Mouse (Mus musculus): Measurements from ENCODE around the gene C87436. TPM values are rescaled to one million over a fixed set of nuclear protein-coding genes. Genes with fewer than 3 reads are reported as not detected.

The C87436 gene
- total RNA-seq, 4 experiments from 2014 or later, result 18.4 to 24.0 (median 19.7) TPM

GRCm38 (mm10) chr6:86509194-86509865 lies 71.2 kb downstream of the C87436 start:
- DNase-seq (ENCODE audit: low spot score in 2 of 2), result no peak

DNA sequence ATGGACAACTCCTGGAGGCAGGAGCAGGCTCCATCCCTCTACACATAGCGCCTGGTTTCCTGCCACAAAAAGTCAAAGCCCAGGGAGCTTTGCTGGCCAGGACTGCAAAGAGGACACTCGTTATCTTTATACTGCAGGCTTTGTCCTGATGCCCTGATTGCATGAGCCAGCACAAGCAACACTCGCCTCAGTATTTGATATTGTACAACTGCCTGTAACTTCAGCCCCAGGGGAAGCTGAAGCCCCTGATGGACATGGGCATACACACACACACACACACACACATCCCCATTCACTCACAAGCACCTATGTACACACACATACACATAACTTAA lies 71.7 kb downstream of the C87436 start:
- no peak for DNase-seq (ENCODE audit: low spot score in 2 of 2)

- no peak for DNase-seq (ENCODE audit: low spot score in 2 of 2)
Observed at GRCm38 (mm10) chr6:86510979-86511378, 72.8 kb downstream of the C87436 start.

DNA sequence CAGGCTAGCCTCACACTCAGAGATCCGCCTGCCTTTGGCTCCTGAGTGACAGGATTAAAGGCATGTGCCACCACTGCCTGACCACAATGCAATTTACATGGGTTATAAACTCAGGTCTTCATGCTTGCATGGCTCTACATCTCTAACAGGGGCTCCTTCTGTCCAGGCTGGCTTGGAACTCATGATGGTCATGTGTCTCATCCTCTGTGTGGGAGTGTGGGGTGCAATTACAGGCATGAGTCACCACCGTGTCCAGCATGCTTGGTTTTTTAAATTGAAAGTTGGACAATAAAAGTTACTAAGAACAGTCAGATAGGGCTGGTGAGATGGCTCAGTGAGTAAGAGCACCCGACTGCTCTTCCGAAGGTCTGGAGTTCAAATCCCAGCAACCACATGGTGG lies 75.1 kb downstream of the C87436 start:
- no peak for DNase-seq (ENCODE audit: low spot score in 2 of 2)

GRCm38 (mm10) chr6:86516021-86516420 lies 77.8 kb downstream of the C87436 start:
- DNase-seq (ENCODE audit: low spot score in 2 of 2), result no peak

- DNase-seq (ENCODE audit: low spot score in 2 of 2), result no peak
Observed at GRCm38 (mm10) chr6:86519767-86520345, 81.7 kb downstream of the C87436 start.

DNA sequence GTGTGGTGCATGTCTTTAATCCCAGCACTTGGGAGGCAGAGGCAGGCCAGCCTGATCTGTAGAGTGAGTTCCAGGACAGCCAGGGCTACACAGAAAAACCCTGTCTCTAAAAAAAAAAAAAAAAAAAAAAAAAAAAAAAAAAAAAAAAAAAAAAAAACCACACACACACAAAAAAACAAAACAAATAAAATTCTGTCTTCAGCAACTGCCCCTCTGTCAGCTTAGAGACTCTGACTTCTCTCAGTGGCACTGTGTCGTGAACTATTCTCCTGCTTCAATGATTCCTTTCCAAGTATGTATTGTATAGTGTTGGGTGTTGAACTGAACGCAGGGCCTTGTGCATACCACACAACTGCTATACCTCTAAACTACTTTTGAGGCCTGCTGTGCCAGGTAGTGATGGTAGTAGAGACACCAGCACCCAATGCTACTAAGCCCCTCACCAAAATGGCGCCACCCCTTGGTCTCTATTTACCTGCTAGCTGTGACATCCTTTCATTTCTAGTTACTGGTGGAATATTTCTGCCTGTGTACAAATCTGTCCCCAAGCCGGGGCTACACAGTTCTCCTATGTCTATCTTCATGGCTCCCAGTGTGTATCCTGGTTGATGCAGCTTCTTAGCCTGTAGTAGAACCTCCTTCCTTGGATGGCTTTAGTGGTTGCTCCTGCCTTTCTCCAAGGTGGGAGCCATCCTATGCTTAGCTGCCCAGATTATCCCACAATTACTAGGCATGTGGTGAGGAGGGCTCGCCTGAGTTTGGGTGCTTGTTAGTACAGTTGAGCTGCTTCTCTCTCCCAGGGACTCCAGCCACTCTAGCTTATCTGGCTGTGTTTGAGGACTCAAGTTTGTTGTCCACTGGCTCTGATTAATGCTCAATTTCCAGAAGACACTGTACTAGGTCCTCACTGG lies 84.1 kb downstream of the C87436 start:
- no peak for DNase-seq (ENCODE audit: low spot score in 2 of 2)

Other genes starting within 250 kb of the C87436 start
- gene Tgfa, start 243.2 kb upstream of the C87436 start, total RNA-seq (2022), result 10 to 100 TPM; 24.5 to 29.9 (median 26.2) TPM
- gene Fam136a, start 72.7 kb upstream of the C87436 start, total RNA-seq (2022), result 10 to 100 TPM; 24.4 to 27.8 (median 27.3) TPM
- gene Snrpg, start 67.1 kb upstream of the C87436 start, total RNA-seq (2022), result 10 to 100 TPM; 44.1 to 77.4 (median 71.6) TPM
- gene Pcyox1, start 41.2 kb upstream of the C87436 start, total RNA-seq (2022), result 100 to 1,000 TPM; 115 to 135 (median 124) TPM
- gene Tia1, start 34.2 kb upstream of the C87436 start, total RNA-seq (2022), result 100 to 1,000 TPM; 105 to 159 (median 144) TPM
- 1 to 10 TPM in 2 of 4 experiments, not detected in 2; 1.1 to 1.9 TPM for gene Gm44790, start 11.7 kb upstream of the C87436 start, total RNA-seq (2022)
- 100 to 1,000 TPM; 172 to 184 (median 178) TPM for gene Pcbp1, start 87.9 kb downstream of the C87436 start, total RNA-seq (2022)
- 1 to 10 TPM in 3 of 4 experiments, under 1 TPM in 1; 0.80 to 2.1 (median 1.8) TPM for gene Asprv1, start 189.8 kb downstream of the C87436 start, total RNA-seq (2022)
- 10 to 100 TPM; 18.2 to 20.7 (median 19.2) TPM for gene Mxd1, start 230.8 kb downstream of the C87436 start, total RNA-seq (2022)
- 10 to 100 TPM; 49.8 to 62.4 (median 55.5) TPM for gene Snrnp27, start 246.1 kb downstream of the C87436 start, total RNA-seq (2022)

Data from layer of hippocampus, adult 8-10 months (tissue).